Mouse (Mus musculus) stomach, embryonic 15.5 days (tissue): ENCODE data around the gene Akap13. TPM values are rescaled to one million over a fixed set of nuclear protein-coding genes. Genes with fewer than 3 reads are reported as not detected.

ENCODE experiments used
- ATAC-seq: fragments of 200-750 bp; cut with Nextera tagmentation; 2 replicates; pipeline ENCODE4 v1.8.0; 2017; ENCODE audit warnings: low read depth, moderate number of reproducible peaks, moderate TSS enrichment; ENCODE audit not compliant: insufficient read depth, low FRiP score
- H3K27ac ChIP-seq: fragments of 300-500 bp; sonication (generic); 2 replicates; pipeline ENCODE4 v1.5.1; 2015; ENCODE audit warnings: mild to moderate bottlenecking, inconsistent platforms
- H3K27me3 ChIP-seq: fragments of 300-500 bp; sonication (generic); replicated peaks from 2 replicates; pipeline ENCODE4 v1.6.1; 2015; ENCODE audit warnings: inconsistent platforms
- H3K36me3 ChIP-seq: fragments of 300-500 bp; sonication (generic); 2 replicates; pipeline ENCODE4 v1.6.1; 2015; ENCODE audit warnings: inconsistent platforms
- H3K4me1 ChIP-seq: fragments of 300-500 bp; sonication (generic); 2 replicates; pipeline ENCODE4 v1.6.1; 2015; ENCODE audit warnings: inconsistent platforms
- H3K4me2 ChIP-seq: fragments of 300-500 bp; sonication (generic); 2 replicates; pipeline ENCODE4 v1.6.1; 2015; ENCODE audit warnings: mild to moderate bottlenecking, inconsistent platforms
- H3K4me3 ChIP-seq: fragments of 300-500 bp; sonication (generic); replicated peaks from 2 replicates; pipeline ENCODE4 v1.5.1; 2015; ENCODE audit warnings: inconsistent platforms
- H3K9ac ChIP-seq: fragments of 300-500 bp; sonication (generic); 2 replicates; pipeline ENCODE4 v1.6.1; 2015; ENCODE audit warnings: inconsistent platforms
- H3K9me3 ChIP-seq: fragments of 300-500 bp; sonication (generic); 2 replicates; pipeline ENCODE4 v1.6.1; 2016; ENCODE audit warnings: inconsistent platforms
- whole genome bisulfite sequencing: fragments of 180-500 bp; shearing (Covaris S2); methylation state at CpG from one replicate; pipeline ENCODE4 v1.1.7; 2015; 5-methylcytosine and 5-hydroxymethylcytosine counted together
- polyA plus RNA-seq: library from polyadenylated mRNA; unstranded; fragments of >200 nt; fragmentation: Nextera tagmentation; extraction: Ambion mirVana; gene quantifications from 2 replicates; pipeline ENCODE4 v1.2.1, GENCODE M21; 2015

Gene Akap13
- polyA plus RNA-seq, 1 experiment from 2014 or later = 38.6 TPM

DNA sequence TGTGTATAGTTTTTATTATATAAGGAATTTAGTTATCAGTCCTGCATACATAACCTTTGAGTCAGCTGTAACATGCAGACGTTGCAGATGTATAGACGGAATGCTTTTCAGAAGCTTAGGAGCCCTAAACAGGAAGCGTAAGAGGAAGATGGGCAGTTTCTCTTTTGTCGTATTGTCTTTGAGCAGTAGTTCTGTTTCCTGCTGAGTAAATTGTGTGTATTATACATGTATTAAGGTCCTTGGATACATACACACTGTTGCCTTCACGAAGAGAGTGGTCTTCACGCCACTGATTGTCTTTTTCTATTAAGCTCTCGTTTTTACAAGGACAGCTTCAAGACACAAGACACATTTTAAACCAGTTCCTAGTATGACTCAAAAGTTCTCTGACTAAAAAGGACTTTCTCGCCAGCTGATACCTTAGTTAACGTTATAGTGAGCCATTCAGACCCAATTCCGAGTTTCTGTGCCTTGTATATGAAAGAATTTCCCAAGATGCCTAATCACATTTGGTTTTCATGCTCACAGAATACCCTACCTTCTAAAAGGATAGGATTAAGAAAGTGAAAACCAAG is 245.5 kb downstream of the Akap13 start:
- H3K4me1 ChIP-seq = no peaks in the 10 kb centered on the region
- H3K4me3 ChIP-seq = no peak overlapping the region
- H3K36me3 ChIP-seq = peaks cover 19% of the 10 kb centered on the region
- no peak overlapping the region for H3K4me2 ChIP-seq
- no peak overlapping the region for H3K27ac ChIP-seq
- H3K9me3 ChIP-seq = no peaks in the 10 kb centered on the region
- WGBS = 80% methylated on average over 10 of the region's 10 CpGs
- H3K27me3 ChIP-seq = no peaks in the 10 kb centered on the region
- no peak overlapping the region for H3K9ac ChIP-seq
- ATAC-seq = no peak

DNA sequence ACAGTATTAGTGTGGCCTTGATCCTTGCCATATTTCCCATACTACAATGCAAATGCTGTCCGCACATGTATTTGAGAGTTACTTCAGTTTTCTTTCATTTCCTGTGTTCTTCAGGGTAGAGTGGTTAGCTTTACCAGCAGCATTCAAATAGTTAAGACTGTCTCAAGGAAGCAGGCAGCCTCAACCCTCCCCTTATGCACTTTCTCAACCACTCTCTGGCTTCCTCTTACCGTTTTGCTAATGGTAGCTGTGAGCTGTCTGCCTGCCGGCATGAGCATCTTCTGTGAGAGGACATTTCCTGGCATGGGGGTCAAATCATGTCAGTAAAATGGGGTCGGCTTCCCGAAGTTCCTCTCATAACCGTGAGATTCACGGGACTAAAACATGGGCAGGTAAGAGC is 246.4 kb downstream of the Akap13 start:
- H3K9ac ChIP-seq = no peak overlapping the region
- no peak overlapping the region for H3K4me2 ChIP-seq
- H3K9me3 ChIP-seq = no peaks in the 10 kb centered on the region
- H3K4me1 ChIP-seq = no peaks in the 10 kb centered on the region
- peaks cover 23% of the 10 kb centered on the region for H3K36me3 ChIP-seq
- H3K27ac ChIP-seq = no peak overlapping the region; the same call in 1 of the 2 replicates
- 58% methylated on average over 7 of the region's 7 CpGs for WGBS
- H3K4me3 ChIP-seq = no peak overlapping the region
- H3K27me3 ChIP-seq = no peaks in the 10 kb centered on the region
- ATAC-seq = no peak

DNA sequence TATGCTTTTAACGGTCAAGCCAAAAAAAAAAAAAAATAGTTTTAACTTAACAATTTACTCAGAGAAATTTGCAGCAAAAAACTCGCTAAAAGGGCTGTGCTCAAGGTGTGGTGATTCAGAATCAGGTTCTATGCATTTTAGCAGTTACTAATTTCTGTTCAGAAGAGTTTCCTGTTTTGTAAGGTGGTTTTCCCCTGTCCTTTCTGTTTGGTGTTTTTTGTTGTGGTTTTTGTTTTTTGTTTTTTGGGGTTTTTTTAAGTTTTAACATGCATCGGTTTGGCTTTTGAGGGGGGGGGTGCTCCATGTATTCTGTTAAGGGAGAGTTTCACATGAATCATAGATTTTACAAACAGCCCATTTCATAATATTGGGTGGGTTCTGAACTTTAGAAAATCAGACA is 247.0 kb downstream of the Akap13 start:
- no peak for ATAC-seq
- no peaks in the 10 kb centered on the region for H3K9me3 ChIP-seq
- 78% methylated on average over 3 of the region's 3 CpGs for WGBS
- H3K4me3 ChIP-seq = no peak overlapping the region
- no peaks in the 10 kb centered on the region for H3K4me1 ChIP-seq
- H3K4me2 ChIP-seq = no peak overlapping the region
- peaks cover 21% of the 10 kb centered on the region for H3K36me3 ChIP-seq
- H3K27ac ChIP-seq = no peak overlapping the region
- no peak overlapping the region for H3K9ac ChIP-seq
- no peaks in the 10 kb centered on the region for H3K27me3 ChIP-seq

DNA sequence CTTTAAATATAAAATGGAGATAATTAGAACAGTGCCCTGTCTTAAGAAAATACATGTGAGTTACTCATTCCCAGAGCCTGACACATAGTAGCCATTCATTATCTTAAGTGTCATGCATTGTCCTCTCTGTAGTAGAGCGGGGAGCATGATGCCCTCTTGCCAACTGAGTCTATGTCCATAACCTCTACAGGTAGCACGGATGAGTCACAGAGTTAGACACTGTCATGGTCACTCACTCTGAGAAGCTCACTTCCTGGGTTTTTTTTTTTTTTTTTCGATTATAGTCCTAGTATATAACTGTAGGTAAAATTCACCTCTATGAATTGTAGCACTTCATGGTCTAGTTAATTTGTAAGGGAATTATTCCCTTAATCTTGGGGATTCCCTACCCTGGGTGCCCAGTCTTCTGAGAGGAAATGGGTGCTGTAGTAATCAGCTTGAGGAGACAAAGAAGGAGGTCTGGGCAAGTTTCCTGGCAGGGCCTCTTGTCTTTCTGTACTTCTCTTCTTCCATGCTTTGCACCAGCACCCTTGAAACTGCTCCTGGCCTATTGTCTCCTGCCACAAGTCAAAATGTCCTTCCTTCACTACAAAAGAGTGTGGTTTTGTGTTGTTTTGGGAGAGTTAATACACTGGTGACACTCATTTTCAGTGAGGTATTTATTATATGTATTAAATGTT is 247.8 kb downstream of the Akap13 start:
- Histone ChIP-seq H3K4me1 (no peaks in the 10 kb centered on the region), H3K4me2 (no peak overlapping the region), H3K36me3 (peaks cover 20% of the 10 kb centered on the region), H3K9me3 (no peaks in the 10 kb centered on the region), H3K4me3 (no peak overlapping the region), H3K9ac (no peak overlapping the region), H3K27me3 (no peaks in the 10 kb centered on the region), H3K27ac (no peak overlapping the region)
- WGBS = 84% methylated on average over 3 of the region's 3 CpGs
- no peak for ATAC-seq

DNA sequence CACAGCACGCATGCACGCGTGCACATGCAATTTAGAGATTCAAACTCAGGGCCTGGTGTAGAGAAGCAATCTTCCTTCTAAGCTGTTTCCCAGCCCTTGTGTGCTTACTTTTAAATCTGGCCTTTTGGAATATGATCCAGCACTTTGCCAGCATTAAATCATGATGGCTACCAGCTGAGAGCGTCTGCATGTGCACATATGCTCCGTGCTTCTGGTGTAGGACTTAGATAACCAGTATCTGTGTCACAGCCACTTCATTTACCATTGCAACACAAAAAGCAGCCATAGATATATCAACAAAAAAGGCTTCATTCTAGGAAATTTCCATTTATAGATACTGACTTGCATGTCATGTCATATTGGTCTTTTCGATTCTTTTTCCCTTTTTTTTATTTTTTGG is 249.5 kb downstream of the Akap13 start:
- 92% methylated on average over 6 of the region's 6 CpGs for WGBS
- Histone ChIP-seq H3K4me1 (no peaks in the 10 kb centered on the region), H3K9me3 (no peaks in the 10 kb centered on the region), H3K4me3 (no peak overlapping the region), H3K36me3 (peaks cover 26% of the 10 kb centered on the region), H3K9ac (no peak overlapping the region), H3K27me3 (no peaks in the 10 kb centered on the region), H3K27ac (no peak overlapping the region), H3K4me2 (no peak overlapping the region)
- no peak for ATAC-seq

DNA sequence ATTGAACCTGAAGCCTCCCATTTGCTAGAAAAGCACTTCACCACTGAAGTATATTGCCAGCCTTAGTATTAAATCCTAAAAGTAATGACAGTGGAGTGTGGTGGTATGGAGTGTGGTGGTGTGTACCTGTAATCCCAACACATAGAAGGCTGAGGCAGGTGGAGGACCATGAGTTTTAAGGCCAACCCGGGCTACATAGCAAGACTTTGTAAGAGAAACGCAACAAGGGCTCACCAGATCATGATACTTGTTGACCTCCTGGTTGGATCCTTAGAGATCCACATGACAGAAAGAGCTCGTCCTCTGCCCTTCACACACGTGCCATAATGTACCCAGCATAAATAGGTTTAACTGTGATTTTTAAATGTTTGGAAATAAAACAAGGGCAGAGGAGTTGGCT is 254.6 kb downstream of the Akap13 start:
- Histone ChIP-seq H3K9ac (no peak overlapping the region), H3K4me3 (no peak overlapping the region), H3K9me3 (no peaks in the 10 kb centered on the region), H3K27ac (no peak overlapping the region), H3K4me2 (no peak overlapping the region), H3K36me3 (peaks cover 13% of the 10 kb centered on the region), H3K4me1 (no peaks in the 10 kb centered on the region), H3K27me3 (no peaks in the 10 kb centered on the region)
- ATAC-seq = no peak
- 94% methylated on average over 4 of the region's 4 CpGs for WGBS

DNA sequence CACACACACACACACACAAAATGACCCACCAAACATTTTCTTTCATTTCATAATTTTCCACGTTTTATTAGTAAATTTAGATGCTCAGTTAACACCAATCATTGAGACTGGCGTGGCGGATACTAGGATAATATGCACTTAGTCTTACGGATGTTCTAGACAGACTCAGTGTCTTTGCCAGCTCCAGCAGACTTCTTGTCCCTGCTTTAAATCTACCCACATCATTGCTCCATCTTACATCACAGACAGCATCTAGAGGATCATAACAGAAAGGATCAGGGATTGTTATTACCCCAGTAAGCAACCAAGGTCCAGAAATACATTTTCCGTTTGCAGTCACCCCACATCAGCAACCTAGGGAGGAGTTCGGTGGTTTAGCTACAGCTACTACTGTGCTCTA is 255.6 kb downstream of the Akap13 start:
- ATAC-seq = no peak
- no peak overlapping the region for H3K4me2 ChIP-seq
- H3K27ac ChIP-seq = no peak overlapping the region
- no peak overlapping the region for H3K9ac ChIP-seq
- no peak overlapping the region for H3K4me3 ChIP-seq
- no peaks in the 10 kb centered on the region for H3K4me1 ChIP-seq
- no peaks in the 10 kb centered on the region for H3K9me3 ChIP-seq
- 88% methylated on average over 6 of the region's 6 CpGs for whole genome bisulfite sequencing
- H3K36me3 ChIP-seq = peaks cover 10% of the 10 kb centered on the region; the same call in 1 of the 2 replicates
- no peaks in the 10 kb centered on the region for H3K27me3 ChIP-seq

DNA sequence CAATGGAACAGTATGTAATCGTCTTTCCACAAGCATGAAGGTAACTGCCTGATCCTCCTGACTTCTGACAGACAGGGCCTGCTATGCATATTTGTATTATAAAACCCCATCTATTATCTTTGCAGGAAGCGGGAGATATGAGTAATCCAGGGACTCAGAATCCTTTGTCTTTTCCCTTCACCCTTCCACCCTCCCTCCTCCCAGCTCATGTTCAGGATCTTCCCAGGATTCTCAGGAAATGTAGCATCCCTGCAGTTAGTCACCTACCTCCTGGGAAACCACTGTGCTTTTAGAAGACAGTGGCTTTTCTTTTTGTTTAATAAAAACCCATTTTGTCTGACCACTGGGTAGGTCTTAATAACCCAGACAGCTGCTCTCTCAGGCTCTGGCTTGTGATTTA is 256.1 kb downstream of the Akap13 start:
- Histone ChIP-seq H3K4me1 (no peaks in the 10 kb centered on the region), H3K4me2 (no peak overlapping the region), H3K27ac (no peak overlapping the region), H3K36me3 (0 out of 2 replicates have a peak, but pooled peaks cover 6% of the 10 kb centered on the region), H3K4me3 (no peak overlapping the region), H3K27me3 (no peaks in the 10 kb centered on the region), H3K9ac (no peak overlapping the region), H3K9me3 (no peaks in the 10 kb centered on the region)
- 65% methylated on average over 2 of the region's 2 CpGs for WGBS
- ATAC-seq = no peak

DNA sequence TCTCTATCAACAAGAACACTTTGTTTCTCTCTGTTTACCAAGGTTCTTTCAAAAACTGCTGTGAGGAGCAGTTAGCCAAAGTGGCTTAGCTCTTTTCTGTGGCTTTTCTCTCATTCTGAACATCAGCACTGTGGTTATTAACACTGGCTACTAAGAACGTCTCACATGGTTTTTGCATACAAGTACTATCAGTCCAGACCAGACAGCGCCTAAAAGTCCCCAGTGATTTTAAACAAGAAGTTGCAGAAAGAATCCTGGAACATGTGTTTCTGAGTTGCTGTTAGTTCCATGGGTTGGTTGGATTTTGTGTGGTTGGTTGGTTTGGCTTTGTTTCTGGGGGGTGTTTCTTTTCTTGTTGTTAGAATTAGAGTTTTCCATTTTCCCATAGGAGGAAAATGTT is 257.5 kb downstream of the Akap13 start:
- Histone ChIP-seq H3K4me1 (no peaks in the 10 kb centered on the region), H3K4me3 (no peak overlapping the region), H3K36me3 (0 out of 2 replicates have a peak, but pooled peaks cover 6% of the 10 kb centered on the region), H3K9me3 (no peaks in the 10 kb centered on the region), H3K9ac (no peak overlapping the region), H3K27me3 (no peaks in the 10 kb centered on the region), H3K4me2 (no peak overlapping the region), H3K27ac (peak overlapping the region; percentile 19; the same call in 1 of the 2 replicates)
- WGBS = 66% methylated on average over 2 of the region's 2 CpGs
- ATAC-seq = no peak

DNA sequence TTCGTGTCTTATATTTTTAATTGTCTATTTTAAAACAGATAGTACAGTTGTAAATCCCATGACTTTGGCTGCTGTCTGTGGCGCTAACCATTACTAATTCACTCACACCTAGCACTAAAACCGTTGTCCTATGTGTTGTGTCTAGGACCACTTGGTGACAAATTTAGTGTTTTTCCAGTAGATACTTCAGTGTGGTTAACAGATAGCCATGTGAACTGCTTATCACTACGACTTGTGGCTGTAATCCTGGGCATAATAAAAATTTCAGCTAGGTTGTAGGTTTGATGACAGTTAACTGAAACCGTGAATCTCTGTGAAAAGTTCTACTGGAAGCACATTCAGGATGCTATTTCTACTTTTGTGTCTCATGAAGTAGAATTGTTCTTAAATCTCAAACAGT is 258.6 kb downstream of the Akap13 start:
- H3K36me3 ChIP-seq = no peaks in the 10 kb centered on the region
- no peak for ATAC-seq
- H3K4me2 ChIP-seq = no peak overlapping the region
- H3K9ac ChIP-seq = no peak overlapping the region
- WGBS = 86% methylated on average over 5 of the region's 5 CpGs
- no peaks in the 10 kb centered on the region for H3K4me1 ChIP-seq
- no peaks in the 10 kb centered on the region for H3K27me3 ChIP-seq
- H3K9me3 ChIP-seq = no peaks in the 10 kb centered on the region
- H3K4me3 ChIP-seq = no peak overlapping the region
- no peak overlapping the region for H3K27ac ChIP-seq

DNA sequence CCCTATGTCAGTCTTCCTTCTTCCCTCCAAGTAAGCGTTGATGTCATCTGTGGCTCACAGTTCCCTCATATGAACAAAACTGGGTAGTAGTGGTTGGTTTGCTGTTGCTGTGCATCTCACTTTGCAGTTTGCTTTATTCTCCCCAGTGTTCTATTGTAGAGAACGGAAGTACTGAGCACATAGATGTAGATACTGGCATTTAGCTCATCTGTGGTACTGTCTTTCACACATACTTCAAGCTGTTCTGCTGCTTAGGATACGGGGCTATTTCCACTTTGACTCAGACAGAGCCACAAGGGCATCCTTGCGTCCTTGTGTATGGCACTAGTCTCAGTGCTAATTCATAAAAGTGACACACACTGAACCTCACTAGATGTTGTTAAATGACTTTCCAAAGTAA is 259.7 kb downstream of the Akap13 start:
- no peak for ATAC-seq
- no peak overlapping the region for H3K9ac ChIP-seq
- WGBS = 96% methylated on average over 4 of the region's 4 CpGs
- H3K4me2 ChIP-seq = no peak overlapping the region
- no peaks in the 10 kb centered on the region for H3K27me3 ChIP-seq
- no peaks in the 10 kb centered on the region for H3K9me3 ChIP-seq
- no peaks in the 10 kb centered on the region; the same call in 1 of the 2 replicates for H3K36me3 ChIP-seq
- H3K4me3 ChIP-seq = no peak overlapping the region
- no peak overlapping the region for H3K27ac ChIP-seq
- no peaks in the 10 kb centered on the region for H3K4me1 ChIP-seq

DNA sequence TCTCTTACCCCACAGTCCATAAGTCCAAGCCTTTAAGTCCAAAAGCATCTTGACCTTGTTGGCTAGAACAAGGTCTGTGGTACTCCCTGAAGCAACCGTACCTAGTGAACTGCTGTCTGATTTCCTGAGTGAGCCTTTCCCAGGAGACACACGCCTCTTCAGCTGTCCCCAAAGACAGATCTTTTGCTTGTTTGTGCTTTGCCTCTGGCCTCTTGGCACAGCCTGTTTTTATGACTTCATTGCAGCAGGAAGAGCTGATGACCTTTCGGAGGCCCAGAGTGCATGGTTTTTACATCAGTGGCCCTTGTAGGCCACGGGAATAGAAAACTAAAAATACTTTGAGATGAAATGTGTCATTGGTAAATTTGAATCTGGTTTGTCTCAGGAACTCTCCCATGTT is 260.6 kb downstream of the Akap13 start:
- no peaks in the 10 kb centered on the region; the same call in 1 of the 2 replicates for H3K36me3 ChIP-seq
- H3K9me3 ChIP-seq = no peaks in the 10 kb centered on the region
- H3K4me2 ChIP-seq = no peak overlapping the region
- no peak overlapping the region for H3K9ac ChIP-seq
- H3K27ac ChIP-seq = peak overlapping the region; percentile 22; the same call in 1 of the 2 replicates
- WGBS = 65% methylated on average over 4 of the region's 4 CpGs
- H3K4me3 ChIP-seq = no peak overlapping the region
- H3K4me1 ChIP-seq = no peaks in the 10 kb centered on the region
- no peaks in the 10 kb centered on the region for H3K27me3 ChIP-seq
- no peak for ATAC-seq
